Mouse (Mus musculus): Measurements from ENCODE around the gene Anapc2.

GRCm38 (mm10) chr2:25297093-25297492, 24.8 kb downstream of the Anapc2 start:
- TF ChIP-seq MAFK (IDR thresholded peaks at IDR 0.05; ENCODE audit: borderline replicate concordance, low read depth, low read length) (no peak), CTCF (IDR thresholded peaks at IDR 0.05 in 2 of 3, conservative IDR thresholded peaks at IDR 0.05 in 1 of 3; ENCODE audit: control insufficient read depth in 1 of 3, insufficient read depth in 1 of 3, low read depth in 2 of 3, low read length in 3 of 3, poor library complexity in 1 of 3, severe bottlenecking in 1 of 3) (no peak), ELF1 (IDR thresholded peaks at IDR 0.05; ENCODE audit: low read depth, low read length) (no peak), POLR2A (IDR thresholded peaks at IDR 0.05; ENCODE audit: control insufficient read depth in 1 of 2, insufficient read depth in 1 of 2, low read depth in 1 of 2, low read length in 2 of 2, poor library complexity in 1 of 2) (no peak), RCOR1 (IDR thresholded peaks at IDR 0.05; ENCODE audit: low read depth, low read length) (no peak), CHD2 (IDR thresholded peaks at IDR 0.05; ENCODE audit: low read length) (no peak), KAT2A (conservative IDR thresholded peaks at IDR 0.05; ENCODE audit: low read depth, low read length) (no peak), GATA1 (IDR thresholded peaks at IDR 0.05; ENCODE audit: low read depth, low read length) (no peak), MAX (IDR thresholded peaks at IDR 0.05; ENCODE audit: low read length) (no peak), ZMIZ1 (IDR thresholded peaks at IDR 0.05; ENCODE audit: low read depth, low read length) (no peak), RAD21 (IDR thresholded peaks at IDR 0.05; ENCODE audit: low read depth, low read length) (no peak), JUND (IDR thresholded peaks at IDR 0.05; ENCODE audit: low read depth, low read length) (no peak), ZNF384 (IDR thresholded peaks at IDR 0.05; ENCODE audit: low read depth, low read length) (no peak)
